Mouse (Mus musculus) embryonic fibroblast, embryonic 13.5 days (primary cell): ENCODE results near the gene Dazap1.

Source experiments
- CTCF ChIP-seq: IDR thresholded peaks from 2 replicates; pipeline ENCODE4 v1.5.1; 2011; ENCODE audit warnings: mild to moderate bottlenecking, control low read depth, low read length, moderate library complexity, borderline replicate concordance; ENCODE audit not compliant: insufficient read depth
- POLR2A ChIP-seq: IDR thresholded peaks from 2 replicates; pipeline ENCODE4 v1.6.1; 2011; ENCODE audit warnings: low read depth, mild to moderate bottlenecking, control low read depth, low read length, moderate library complexity

- TF ChIP-seq CTCF (no peak), POLR2A (no peak)
Measured at GRCm38 (mm10) chr10:80302082-80302355, 40.7 kb downstream of the Dazap1 start.
